Mouse (Mus musculus): ENCODE measurements at regions not wholly inside any gene's neighbourhood (a gene's known extent, or its start where the extent isn't known, plus 50 kb on each side); places are given as distances from the start of the nearest gene placed in this dataset.

DNA sequence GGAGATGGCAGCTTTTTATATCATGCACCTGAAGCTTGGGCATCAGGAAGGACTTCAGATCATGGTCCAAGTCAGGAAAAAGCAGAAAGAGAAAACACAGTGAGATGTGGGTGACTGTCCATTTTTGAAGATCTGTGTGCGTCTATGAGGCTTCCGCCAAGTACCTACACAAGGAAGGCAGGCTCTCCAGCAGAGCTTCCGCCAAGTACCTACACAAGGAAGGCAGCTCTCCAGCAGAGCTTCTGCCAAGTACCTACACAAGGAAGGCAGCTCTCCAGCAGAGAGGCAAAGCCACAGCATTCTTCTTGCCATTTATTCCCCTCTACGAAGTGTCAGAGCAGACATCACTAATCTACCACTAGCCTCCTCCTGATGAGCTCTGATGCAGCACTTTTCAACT is 231.1 kb upstream of the Eif4g2 start:
- TF ChIP-seq CTCF (IDR thresholded peaks at IDR 0.05; ENCODE audit: borderline replicate concordance, control insufficient read depth, extremely low read depth, insufficient read depth, low read length, poor library complexity) (no peak), POLR2A (IDR thresholded peaks at IDR 0.05; ENCODE audit: control insufficient read depth, extremely low read depth, insufficient read depth, low read length, poor library complexity) (no peak)

Measured in thymus, adult 2 months (tissue).